Mouse (Mus musculus): Measurements from ENCODE around the gene Nbr1.

Nbr1 gene

GRCm38 (mm10) chr11:101551751-101552475, at the start of gene Nbr1, which contains the start of gene Brca1:
Gene Nbr1, plus strand, starts transcription at chr11:101552149.
Gene Brca1, minus strand, starts transcription at chr11:101551955.
- DNase-seq: peak; percentile 94

- no peak for DNase-seq
Measured at GRCm38 (mm10) chr11:101506269-101506780, 45.6 kb upstream of the Nbr1 start.

GRCm38 (mm10) chr11:101507090-101507489, 44.9 kb upstream of the Nbr1 start:
- DNase-seq: no peak

- DNase-seq: peak; percentile 17
Measured at GRCm38 (mm10) chr11:101518937-101519336, 33.0 kb upstream of the Nbr1 start.

DNA sequence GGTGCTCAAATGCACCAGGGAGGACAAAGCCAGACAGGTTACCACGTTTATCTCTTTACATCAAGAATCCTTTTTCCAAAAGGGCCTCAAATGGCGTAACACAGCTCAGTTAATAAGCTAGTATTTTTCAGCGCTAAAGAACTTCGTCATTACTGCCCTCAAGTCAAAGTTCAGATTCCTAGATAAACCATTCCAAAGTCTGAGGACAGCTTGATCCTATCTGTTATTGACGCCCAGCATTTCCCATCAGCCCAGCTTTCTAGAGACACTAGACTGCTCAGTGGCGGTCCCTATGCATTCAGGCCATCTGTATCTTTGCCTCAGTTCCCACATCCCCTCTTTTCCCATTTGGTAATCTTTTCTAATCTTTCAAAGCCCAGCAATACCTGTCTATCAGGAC, 32.6 kb upstream of the Nbr1 start:
- DNase-seq: peak; percentile 41

DNA sequence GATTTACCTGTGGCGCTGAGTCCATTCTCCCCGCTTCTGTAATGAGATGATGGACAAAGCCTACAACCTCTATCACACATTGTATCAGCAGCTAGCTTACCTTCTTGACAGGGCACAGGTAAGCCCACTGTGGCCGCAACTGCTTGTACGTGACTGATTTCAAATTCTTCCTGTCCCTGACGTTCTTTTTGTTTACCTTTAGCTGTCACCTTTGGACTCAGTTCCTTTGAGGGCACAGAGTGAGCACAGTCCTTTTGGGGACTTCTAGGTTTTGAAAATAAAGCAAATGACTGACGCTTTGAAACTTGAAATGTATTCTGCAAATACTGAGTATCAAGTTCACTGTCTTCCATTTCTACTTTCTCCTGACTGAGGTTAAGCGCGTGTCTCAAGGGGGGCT, 27.5 kb upstream of the Nbr1 start:
- DNase-seq: no peak

GRCm38 (mm10) chr11:101525056-101525455, 26.9 kb upstream of the Nbr1 start:
- peak; percentile 18 for DNase-seq

- DNase-seq: peak; percentile 70
Measured at GRCm38 (mm10) chr11:101525936-101526595, 25.9 kb upstream of the Nbr1 start.

GRCm38 (mm10) chr11:101526686-101527085, 25.3 kb upstream of the Nbr1 start:
- no peak for DNase-seq

DNA sequence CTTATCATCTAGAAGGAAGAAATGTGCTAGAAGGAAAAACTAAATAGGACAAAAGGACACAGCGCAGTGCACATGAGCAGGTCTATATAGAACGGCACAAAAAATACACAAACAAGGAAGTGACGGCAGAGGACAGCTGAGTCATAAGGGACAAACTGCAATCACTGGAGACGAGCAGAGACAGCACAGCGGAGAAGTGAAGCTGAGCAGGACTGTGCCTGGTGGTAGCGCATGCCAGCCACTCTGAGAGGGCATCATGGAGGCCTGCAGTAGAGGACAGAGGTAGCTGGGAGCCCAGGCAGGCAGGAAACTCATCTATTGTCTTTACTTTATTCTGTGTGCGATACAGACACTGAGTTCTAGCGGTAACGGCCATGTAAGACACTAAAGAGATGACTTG, 8.4 kb upstream of the Nbr1 start:
- no peak for DNase-seq

DNA sequence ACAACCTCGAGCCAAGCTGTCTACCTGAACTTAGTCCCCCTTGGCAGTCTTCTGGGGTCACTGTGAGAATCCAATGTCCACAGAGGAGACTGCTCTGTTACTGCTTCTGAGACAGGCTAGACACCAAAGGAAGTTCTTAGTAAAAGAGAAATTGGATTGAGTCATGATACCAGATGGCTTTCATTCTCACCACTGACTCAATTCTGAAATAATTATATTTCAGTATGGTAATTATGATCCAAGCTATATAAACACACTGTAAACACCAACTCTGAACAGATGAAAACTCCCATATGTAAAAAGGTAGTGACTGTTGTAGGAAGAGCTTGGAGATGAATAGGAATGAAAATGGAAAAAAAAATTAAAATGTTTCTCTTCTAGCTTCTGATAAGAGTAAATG, 7.8 kb upstream of the Nbr1 start:
- DNase-seq: peak; percentile 40

- DNase-seq: no peak
Measured at GRCm38 (mm10) chr11:101548526-101548925, 3.4 kb upstream of the Nbr1 start.

DNA sequence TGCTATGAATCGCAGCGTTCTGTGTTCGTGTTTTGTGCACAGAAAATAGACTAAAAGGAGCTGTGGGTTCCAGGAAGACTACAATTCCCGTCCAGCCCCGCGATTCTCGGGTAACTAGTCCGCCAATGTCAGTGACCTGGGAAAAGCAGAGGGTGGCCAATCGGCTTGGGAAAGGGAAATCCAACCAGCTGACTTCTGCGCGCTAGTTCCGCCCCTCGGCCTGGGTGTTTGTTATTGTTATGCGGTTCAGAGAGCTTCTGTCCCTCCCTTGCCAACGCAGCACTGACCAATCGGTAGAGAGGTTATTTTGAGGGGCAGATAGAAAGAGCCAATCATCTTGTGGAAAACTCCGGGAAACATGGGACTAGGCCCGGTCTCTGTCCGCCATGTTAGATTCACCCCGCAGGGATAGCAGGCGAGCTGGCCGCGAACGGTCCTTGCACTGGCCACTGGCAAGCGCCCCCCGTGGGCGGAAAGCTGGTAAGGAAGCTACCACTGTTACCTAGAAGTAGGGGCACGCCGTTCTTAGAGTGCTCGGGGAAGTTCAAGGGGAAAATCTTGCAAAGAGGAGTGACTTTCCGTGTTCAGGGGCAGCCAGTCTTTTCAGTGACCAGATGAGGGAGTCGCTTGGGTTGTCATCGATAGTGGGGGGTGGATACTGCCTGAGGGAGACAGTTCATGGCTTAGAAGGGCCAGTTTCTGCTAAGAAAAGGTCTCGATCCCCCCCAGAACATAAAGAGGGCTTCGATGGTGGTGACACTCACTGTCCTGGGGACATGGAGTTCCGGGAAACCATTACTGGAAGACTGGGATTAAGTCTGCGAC, 739 bp downstream of the Nbr1 start:
- peak; percentile 100 for DNase-seq

DNA sequence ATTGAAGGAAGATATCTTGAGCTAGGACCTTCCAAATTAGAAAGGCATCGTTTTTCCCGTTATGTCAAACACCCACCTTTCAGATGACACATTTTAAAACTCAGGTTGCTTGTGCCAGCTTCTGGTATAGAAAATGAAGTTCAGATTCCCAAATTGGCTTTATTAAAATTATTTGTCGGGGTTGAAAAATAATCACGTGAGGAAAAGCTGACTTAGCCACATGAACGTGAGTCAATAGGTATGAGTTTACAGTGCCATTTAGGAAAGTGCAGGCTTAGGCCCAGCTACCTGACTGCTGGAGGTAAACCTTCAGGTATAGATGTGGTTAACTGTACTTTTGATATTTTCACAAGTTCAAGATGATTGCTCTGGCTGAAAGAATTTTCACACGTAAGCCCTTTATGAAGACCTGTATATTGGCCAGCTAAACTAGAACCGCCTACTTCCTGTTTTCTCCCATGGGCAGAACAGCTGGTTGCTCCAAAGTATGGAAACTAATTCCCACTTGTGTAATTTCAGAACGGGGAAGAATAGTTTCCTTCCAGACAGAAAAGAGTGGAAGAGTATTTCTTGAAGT, 1.5 kb downstream of the Nbr1 start:
- peak; percentile 38 for DNase-seq

DNA sequence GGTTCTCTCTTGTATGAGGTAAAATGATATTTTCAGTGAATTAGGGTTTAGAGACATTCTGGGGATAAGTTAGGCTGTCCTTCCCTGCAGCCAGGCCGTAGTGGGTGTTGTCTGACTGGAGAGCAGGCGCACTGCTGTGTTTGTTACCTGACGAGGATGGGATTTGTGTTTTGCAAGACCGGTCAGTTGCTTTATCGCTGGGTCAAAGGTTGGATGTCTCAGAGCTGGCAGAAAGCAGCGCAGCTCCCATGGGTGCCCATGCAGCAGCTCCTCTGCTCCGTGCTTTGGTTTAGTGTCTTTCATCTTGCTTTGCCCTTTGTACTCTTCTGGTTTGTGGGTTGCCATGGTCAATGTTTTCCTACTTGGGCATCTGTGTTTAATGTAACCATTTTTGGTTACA, 4.6 kb downstream of the Nbr1 start:
- DNase-seq: peak; percentile 90

GRCm38 (mm10) chr11:101556954-101557353, 5.0 kb downstream of the Nbr1 start:
- no peak for DNase-seq

- DNase-seq: peak; percentile 79
Measured at GRCm38 (mm10) chr11:101562391-101562790, 10.4 kb downstream of the Nbr1 start.

GRCm38 (mm10) chr11:101568421-101568820, 16.5 kb downstream of the Nbr1 start:
- DNase-seq: no peak

DNA sequence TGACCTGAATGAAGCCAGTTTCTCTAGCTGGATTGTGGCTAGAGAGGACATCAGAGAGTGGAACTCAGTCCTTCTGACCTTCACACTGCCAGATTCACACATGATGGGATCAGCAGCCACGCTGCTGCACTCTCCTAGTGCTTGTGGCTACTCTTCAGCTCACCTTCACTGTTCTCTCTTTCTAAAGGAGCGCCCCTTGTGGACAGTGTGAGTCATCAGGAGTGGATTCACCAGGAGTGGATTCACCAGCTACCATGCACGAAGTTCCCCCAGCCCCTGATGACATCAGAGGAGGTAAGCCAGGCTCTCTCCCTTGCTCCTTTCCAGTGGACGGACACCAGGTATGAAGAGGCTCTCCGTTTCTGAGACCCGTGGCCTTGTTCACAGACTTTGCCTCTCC, 24.2 kb downstream of the Nbr1 start:
- DNase-seq: no peak

GRCm38 (mm10) chr11:101581081-101581764, 29.3 kb downstream of the Nbr1 start:
- no peak for DNase-seq

DNA sequence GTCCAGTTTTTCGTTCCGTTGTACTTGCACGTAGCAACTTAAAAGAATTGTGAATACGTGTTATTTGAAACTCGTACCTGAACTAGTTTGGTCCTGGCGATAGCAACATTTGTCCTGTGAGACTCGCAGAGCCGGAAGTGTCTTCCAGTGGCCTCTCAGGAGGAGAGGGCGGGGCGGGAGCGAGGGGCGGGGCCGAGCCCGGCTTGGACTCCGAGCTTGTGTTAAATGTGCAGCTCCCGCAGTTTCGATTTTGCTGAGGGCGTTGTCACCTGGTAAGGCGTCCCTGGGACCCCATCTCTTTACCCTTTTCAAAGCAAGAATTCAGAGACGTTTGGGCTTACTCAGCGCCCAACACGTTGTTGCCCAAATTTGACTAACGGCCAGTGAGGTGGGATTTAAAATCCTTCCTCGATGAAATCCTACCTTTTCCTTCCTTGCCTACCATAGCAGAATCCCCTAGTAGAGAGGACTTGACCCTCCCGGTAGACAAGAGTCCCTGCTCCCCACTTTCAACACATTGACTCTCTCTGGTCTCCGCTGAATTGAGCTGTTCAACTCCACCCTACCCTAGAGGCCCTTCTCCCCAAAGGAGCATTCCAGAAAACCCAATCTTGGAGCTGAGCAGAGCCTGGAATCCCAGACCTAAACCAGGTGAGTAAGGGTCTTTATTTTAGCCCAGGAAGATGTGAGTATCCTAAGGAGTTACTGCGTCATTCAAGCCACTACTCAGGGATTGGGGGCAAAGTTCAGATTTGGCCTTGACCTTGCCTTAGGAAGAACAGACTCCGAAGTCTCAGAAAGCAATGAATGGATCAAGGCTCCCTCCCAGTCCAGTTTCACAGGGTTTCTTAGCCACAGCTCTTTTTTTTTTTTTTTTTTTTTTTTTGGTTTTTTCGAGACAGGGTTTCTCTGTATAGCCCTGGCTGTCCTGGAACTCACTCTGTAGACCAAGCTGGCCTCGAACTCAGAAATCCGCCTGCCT, 30.4 kb downstream of the Nbr1 start, which contains the start of gene Tmem106a:
Gene Tmem106a, plus strand, starts transcription at position 189 of the 982 bp plus-strand sequence.
- DNase-seq: peak; percentile 87

Measured in kidney, adult 9 months (tissue).